Mouse (Mus musculus): ENCODE data around the gene Pcdh17. TPM values are rescaled to one million over a fixed set of nuclear protein-coding genes. Genes with fewer than 3 reads are reported as not detected.
A peak's percentile ranks its signal among the peaks of the same experiment; 100 is the strongest.

The Pcdh17 gene
- 10 to 100 TPM; 30.3 to 39.0 TPM for total RNA-seq (2021)

GRCm38 (mm10) chr14:84443288-84443686 lies at the start of gene Pcdh17:
TSS of gene Pcdh17 (plus strand) at chr14:84443563.
- DNase-seq (ENCODE audit: low spot score in 2 of 2) = peak; percentile 95 to 97
- intact Hi-C loops (cut with DNase I) = loop anchor here (5.0 kb wide), 1 partner anchor 1454 kb away; no protein-coding TSS in a partner anchor

DNA sequence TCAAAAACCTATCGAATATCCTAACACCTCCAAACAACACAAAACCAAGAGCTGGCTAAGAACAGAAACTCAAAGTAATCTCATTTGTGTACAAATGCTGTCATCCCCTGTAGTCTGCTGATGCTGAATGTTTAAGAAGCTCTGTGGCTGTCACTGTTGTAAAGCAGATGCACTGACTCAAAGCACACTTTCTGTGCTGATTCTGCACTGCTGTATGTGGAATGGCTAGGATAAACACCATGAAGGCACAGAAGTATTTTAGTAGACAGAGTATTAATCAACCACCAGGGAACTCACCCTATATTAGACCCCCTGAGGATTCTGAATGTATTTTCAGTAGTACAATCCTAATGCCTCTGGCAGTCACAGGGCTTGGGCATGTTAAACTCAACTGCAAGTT lies 46.2 kb upstream of the Pcdh17 start:
- no peak for DNase-seq (ENCODE audit: low spot score in 2 of 2)
- intact Hi-C loops (cut with DNase I) = no loop called here

GRCm38 (mm10) chr14:84424736-84425135 lies 18.6 kb upstream of the Pcdh17 start:
- no peak for DNase-seq (ENCODE audit: low spot score in 2 of 2)
- intact Hi-C loops (cut with DNase I) = no loop called here

GRCm38 (mm10) chr14:84426616-84427015 lies 16.7 kb upstream of the Pcdh17 start:
- DNase-seq (ENCODE audit: low spot score in 2 of 2) = no peak
- intact Hi-C loops (cut with DNase I) = no loop called here

DNA sequence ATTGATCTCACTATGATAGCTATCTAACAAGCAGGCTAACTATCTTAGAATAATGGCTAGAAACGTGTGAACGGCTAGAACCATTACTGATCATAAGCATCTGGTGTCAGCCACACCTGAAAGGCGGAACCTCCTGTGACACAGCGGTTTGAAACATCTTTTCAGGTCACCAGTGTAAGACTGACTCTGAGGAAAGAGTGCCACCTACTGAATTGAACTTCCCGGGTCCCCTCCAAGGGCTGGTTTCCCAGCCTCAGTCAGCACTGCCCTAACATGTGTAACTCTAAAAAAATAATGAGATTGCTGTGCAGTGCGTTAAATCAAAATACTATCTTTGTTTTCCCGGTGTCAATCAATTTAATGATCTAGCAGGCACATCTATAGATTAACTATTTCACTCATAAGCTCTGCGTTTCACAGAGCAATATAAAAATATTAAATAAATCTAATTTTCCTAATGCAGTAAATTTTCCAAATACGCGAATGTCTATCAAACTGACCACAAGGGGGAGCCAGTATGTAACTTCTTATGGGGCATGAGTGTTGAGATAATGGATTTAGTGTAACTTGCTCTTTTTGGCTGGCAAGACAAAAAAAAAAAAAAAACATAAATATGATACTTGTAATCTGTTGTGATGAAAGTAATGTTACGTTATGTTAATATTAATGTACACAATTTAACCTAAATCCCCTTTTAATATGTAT lies 5.1 kb upstream of the Pcdh17 start:
- intact Hi-C loops (cut with DNase I) = no loop called here
- peak in 1 of 2 experiments; percentile 5 for DNase-seq (ENCODE audit: low spot score in 2 of 2)

GRCm38 (mm10) chr14:84440903-84441302 lies 2.5 kb upstream of the Pcdh17 start:
- intact Hi-C loops (cut with DNase I) = loop anchor here (5.0 kb wide), 1 partner anchor 1456 kb away; no protein-coding TSS in a partner anchor
- peak in 1 of 2 experiments; percentile 6 for DNase-seq (ENCODE audit: low spot score in 2 of 2)

DNA sequence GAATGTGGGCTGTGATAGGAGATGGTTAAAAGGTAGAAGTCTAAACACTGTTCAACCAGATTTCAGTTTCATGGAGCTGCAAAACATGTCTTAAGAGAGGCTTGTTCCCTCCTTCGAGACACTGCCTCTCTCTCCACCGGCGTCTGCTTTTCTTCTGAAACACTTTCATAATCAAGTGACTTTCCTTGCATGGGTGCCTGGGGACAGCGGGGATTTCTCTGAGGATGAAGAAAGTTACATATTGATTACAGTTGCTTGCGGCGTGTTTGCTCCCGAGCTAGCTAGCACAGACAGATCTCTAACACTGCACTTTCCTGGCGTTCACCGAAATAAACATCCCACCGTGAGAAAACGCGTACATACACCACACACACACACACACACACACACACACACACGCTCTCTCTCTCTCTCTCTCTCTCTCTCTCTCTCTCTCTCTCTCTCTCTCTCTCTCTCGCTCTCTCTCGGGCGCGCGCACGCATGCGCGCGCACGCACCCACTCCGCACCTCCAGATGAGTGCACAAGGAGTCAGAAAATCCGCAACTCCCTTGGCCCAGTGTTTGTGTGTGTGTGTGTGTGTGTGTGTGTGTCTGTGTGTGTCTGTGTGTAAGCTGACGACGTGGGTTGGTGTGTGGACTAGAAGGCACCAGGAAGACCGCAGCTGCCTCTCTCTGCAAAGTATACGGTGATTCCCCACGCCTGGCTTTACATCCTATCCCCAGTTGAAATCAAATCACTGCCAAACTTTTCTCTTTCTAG lies 655 bp upstream of the Pcdh17 start:
- DNase-seq (ENCODE audit: low spot score in 2 of 2) = peak; percentile 45 to 60
- intact Hi-C loops (cut with DNase I) = loop anchor here (5.0 kb wide), 1 partner anchor 1455 kb away; no protein-coding TSS in a partner anchor

- no peak for DNase-seq (ENCODE audit: low spot score in 2 of 2)
- intact Hi-C loops (cut with DNase I) = loop anchor here (5.0 kb wide), 1 partner anchor 1454 kb away; no protein-coding TSS in a partner anchor
Observed at GRCm38 (mm10) chr14:84443761-84444160, 398 bp downstream of the Pcdh17 start.

DNA sequence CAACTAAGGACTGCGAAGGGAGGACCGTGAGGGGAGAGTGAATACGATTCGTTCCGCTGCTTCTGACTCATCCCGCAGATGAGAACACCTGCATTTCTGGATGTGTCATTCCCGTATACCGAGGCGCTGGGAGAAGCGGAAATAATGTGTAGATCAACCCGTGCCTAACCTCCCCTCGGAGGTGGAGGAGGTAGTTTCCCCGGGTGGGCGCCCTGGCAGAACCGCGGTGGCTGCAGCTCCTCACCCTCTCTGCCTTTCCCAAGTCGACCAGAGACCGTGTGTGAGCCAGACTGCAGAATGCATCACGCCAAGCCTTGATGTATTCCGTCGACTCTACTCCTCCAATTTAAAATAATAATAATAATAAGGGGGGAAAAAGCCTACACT lies 906 bp downstream of the Pcdh17 start:
- DNase-seq (ENCODE audit: low spot score in 2 of 2) = peak; percentile 53 to 66
- intact Hi-C loops (cut with DNase I) = loop anchor here (5.0 kb wide), 1 partner anchor 1453 kb away; no protein-coding TSS in a partner anchor

- intact Hi-C loops (cut with DNase I) = loop anchor here (5.0 kb wide), 1 partner anchor 1452 kb away; no protein-coding TSS in a partner anchor
- peak; percentile 55 to 59 for DNase-seq (ENCODE audit: low spot score in 2 of 2)
Observed at GRCm38 (mm10) chr14:84444663-84445502, 1.5 kb downstream of the Pcdh17 start.

GRCm38 (mm10) chr14:84445503-84446410 lies 2.4 kb downstream of the Pcdh17 start:
- intact Hi-C loops (cut with DNase I) = no loop called here
- DNase-seq (ENCODE audit: low spot score in 2 of 2) = peak; percentile 64 to 70

DNA sequence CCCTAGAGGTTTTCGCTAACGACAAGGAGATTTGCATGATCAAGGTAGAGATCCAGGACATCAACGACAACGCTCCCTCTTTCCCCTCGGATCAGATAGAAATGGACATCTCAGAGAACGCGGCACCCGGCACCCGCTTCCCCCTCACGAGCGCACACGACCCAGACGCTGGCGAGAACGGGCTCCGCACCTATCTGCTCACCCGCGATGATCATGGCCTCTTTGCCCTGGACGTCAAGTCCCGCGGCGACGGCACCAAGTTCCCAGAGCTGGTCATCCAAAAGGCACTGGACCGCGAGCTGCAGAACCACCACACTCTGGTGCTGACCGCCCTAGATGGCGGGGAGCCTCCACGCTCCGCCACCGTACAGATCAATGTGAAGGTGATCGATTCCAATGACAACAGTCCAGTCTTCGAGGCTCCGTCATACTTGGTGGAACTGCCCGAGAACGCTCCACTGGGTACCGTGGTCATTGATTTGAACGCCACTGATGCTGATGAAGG lies 3.1 kb downstream of the Pcdh17 start:
- intact Hi-C loops (cut with DNase I) = no loop called here
- DNase-seq (ENCODE audit: low spot score in 2 of 2) = peak; percentile 13 to 45

GRCm38 (mm10) chr14:84446941-84447641 lies 3.7 kb downstream of the Pcdh17 start:
- intact Hi-C loops (cut with DNase I) = no loop called here

GRCm38 (mm10) chr14:84447661-84448380 lies 4.5 kb downstream of the Pcdh17 start:
- intact Hi-C loops (cut with DNase I) = no loop called here
- peak; percentile 51 to 58 for DNase-seq (ENCODE audit: low spot score in 2 of 2)

More at GRCm38 (mm10) chr14:84446941-84447641, 3.7 kb downstream of the Pcdh17 start:
- DNase-seq (ENCODE audit: low spot score in 2 of 2) = peak; percentile 58 to 66

DNA sequence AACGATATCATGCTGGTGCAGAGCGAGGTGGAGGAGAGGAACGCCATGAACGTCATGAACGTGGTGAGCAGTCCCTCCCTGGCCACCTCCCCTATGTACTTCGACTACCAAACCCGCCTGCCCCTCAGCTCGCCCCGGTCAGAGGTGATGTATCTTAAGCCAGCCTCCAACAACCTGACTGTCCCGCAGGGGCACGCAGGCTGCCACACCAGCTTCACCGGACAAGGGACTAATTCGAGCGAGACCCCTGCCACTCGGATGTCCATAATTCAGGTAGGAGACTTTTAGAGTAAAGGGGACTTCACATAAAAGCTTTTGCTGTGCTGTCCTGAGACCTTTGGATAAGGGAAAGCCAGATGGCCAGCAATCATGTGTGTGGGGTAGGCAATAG lies 5.0 kb downstream of the Pcdh17 start:
- intact Hi-C loops (cut with DNase I) = no loop called here
- DNase-seq (ENCODE audit: low spot score in 2 of 2) = no peak

DNA sequence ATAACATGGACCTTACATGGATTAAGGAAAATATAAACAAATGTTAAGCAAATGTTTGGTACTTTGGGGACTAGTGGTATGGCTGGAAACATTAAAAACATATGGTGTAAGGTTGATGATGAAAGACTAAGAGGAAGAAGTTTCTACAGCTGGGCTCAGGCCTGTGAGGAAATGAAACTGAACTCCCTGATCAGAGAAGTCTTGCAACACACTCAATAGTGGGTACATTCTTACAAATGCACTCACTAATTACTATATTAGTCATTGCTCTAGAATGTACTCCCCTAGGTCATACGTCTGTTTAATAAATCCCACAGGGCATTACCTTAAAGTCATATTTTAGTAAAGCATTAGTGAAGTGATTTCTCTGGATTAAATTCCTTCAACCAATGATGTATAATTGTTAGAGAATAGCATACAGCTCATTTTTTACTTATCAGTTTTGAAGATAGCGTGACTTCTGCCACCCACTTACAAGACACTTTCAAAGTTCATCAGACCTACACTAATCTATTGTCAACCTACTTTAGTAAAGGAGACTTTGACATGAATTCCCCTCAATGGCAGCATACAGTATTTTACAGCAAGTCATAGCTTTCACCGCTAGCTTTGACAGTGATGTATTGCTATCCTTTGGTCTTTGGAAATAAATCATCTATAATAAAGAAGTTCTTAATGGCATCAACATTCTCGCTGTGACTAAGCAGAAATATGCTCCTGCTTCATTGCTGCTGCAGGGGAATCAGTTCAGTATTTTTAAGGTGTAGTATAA lies 10.9 kb downstream of the Pcdh17 start:
- DNase-seq (ENCODE audit: low spot score in 2 of 2) = no peak
- intact Hi-C loops (cut with DNase I) = no loop called here

GRCm38 (mm10) chr14:84475491-84475890 lies 32.1 kb downstream of the Pcdh17 start:
- DNase-seq (ENCODE audit: low spot score in 2 of 2) = no peak
- intact Hi-C loops (cut with DNase I) = no loop called here

Measured in left cerebral cortex, postnatal 36 days (tissue).